Mouse (Mus musculus) bone marrow macrophage, adult 2 months (primary cell): ENCODE measurements at regions not wholly inside any gene's neighbourhood (a gene's known extent, or its start where the extent isn't known, plus 50 kb on each side); places are given as distances from the start of the nearest gene placed in this dataset.

ENCODE experiments used
- CTCF ChIP-seq: IDR thresholded peaks from 2 replicates; pipeline ENCODE4 v1.5.1; 2012; ENCODE audit warnings: low read depth, mild to moderate bottlenecking, low read length, moderate library complexity
- POLR2A ChIP-seq: IDR thresholded peaks from 2 replicates; pipeline ENCODE4 v1.6.1; 2012; ENCODE audit warnings: mild to moderate bottlenecking, low read depth, low read length, borderline replicate concordance

DNA sequence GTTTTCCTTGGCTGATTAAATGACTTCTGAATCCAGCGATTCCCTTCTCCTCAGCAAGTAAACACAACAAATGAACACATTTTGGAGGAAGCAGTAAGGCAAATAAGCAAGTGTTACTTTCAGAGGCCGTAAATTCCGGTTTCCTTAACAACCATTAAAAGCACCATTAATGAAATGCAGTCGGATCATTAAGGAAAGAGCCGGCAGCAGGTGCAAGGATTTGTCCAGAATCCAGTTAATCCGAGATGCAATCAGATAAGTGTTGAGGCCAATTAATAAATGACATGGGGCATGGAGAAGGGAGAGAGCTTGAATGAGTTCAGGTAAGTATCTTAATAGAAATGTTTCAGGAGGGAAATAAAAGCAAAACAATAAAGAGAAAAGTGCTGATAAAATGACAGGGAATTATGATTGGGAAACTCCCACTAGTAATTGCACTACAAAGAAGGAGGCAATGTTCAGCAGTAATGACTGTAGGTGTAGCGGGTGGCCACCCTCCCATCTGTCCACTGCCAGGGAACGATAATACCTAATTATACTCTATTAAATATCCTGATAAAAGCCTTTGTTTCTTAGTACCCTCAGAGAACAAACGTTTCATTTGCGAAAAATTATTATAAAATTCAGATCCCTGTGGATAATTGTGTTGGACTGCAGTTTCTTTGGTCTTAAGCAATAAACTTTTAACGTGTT, 194.9 kb downstream of the Kcnj2 start:
- TF ChIP-seq CTCF: no peak
- TF ChIP-seq POLR2A: no peak
